Mouse (Mus musculus) midbrain, postnatal 0 days (tissue): ENCODE measurements around the gene Mdga1. TPM values are rescaled to one million over a fixed set of nuclear protein-coding genes. Genes with fewer than 3 reads are reported as not detected.

Experiments used
- ATAC-seq: fragments of 200-750 bp; cut with Nextera tagmentation; 2 replicates; pipeline ENCODE4 v1.8.0; 2017; ENCODE audit warnings: moderate number of reproducible peaks, mild to moderate bottlenecking, moderate TSS enrichment, moderate library complexity; ENCODE audit not compliant: low FRiP score
- DNase-seq: peaks from one replicate; pipeline ENCODE4 v3.0.0-alpha.2; 2015; ENCODE audit warnings: low spot score
- H3K27ac ChIP-seq: fragments of 300-500 bp; sonication (generic); 2 replicates; pipeline ENCODE4 v1.5.1; 2014; ENCODE audit warnings: low read depth, mild to moderate bottlenecking, low read length, mixed read lengths
- H3K27me3 ChIP-seq: fragments of 300-500 bp; sonication (generic); 2 replicates; pipeline ENCODE4 v1.6.1; 2014; ENCODE audit warnings: low read length, control low read depth, mixed read lengths; ENCODE audit not compliant: insufficient read depth
- H3K36me3 ChIP-seq: fragments of 300-500 bp; sonication (generic); 2 replicates; pipeline ENCODE4 v1.6.1; 2014; ENCODE audit warnings: low read length, control low read depth, mixed read lengths; ENCODE audit not compliant: insufficient read depth
- H3K4me1 ChIP-seq: fragments of 300-500 bp; sonication (generic); 2 replicates; pipeline ENCODE4 v1.6.1; 2014; ENCODE audit warnings: mild to moderate bottlenecking, control low read depth, antibody characterized with exemption, low read length, mixed read lengths; ENCODE audit not compliant: insufficient read depth
- H3K4me2 ChIP-seq: fragments of 300-500 bp; sonication (generic); 2 replicates; pipeline ENCODE4 v1.6.1; 2014; ENCODE audit warnings: low read depth, mild to moderate bottlenecking, low read length, mixed read lengths; ENCODE audit not compliant: poor library complexity, severe bottlenecking
- H3K4me3 ChIP-seq: fragments of 300-500 bp; sonication (generic); 2 replicates; pipeline ENCODE4 v1.5.1; 2014; ENCODE audit warnings: low read depth, mild to moderate bottlenecking, low read length, moderate library complexity
- H3K9ac ChIP-seq: fragments of 300-500 bp; sonication (generic); replicated peaks from 2 replicates; pipeline ENCODE4 v1.6.1; 2014; ENCODE audit warnings: mild to moderate bottlenecking, low read length, moderate library complexity, mixed read lengths; ENCODE audit not compliant: poor library complexity, severe bottlenecking
- H3K9me3 ChIP-seq: fragments of 300-500 bp; sonication (generic); 2 replicates; pipeline ENCODE4 v1.6.1; 2016; ENCODE audit warnings: low read length, control low read depth
- CTCF ChIP-seq: IDR thresholded peaks from 2 replicates; pipeline ENCODE4 v1.5.1; 2016; ENCODE audit warnings: antibody characterized with exemption, mild to moderate bottlenecking
- WGBS: fragments of 180-500 bp; shearing (Covaris S2); extraction: QIAGEN DNeasy Blood & Tissue Kit; methylation state at CpG from one replicate; pipeline ENCODE4 v1.1.7; 2014; 5-methylcytosine and 5-hydroxymethylcytosine counted together
- polyA plus RNA-seq: library from polyadenylated mRNA; unstranded; fragments of >200 nt; fragmentation: Nextera tagmentation; extraction: Ambion mirVana; gene quantifications from 2 replicates; pipeline ENCODE4 v1.2.1, GENCODE M21; 2015
- total RNA-seq: library from RNA; depleted of rRNA; stranded (reverse); fragments of >200 nt; gene quantifications from 2 replicates; pipeline ENCODE4 v1.2.3, GENCODE M21; 2014

The Mdga1 gene
- total and polyA plus RNA-seq, 2 experiments from 2014 or later = 16.9 to 64.7 TPM

DNA sequence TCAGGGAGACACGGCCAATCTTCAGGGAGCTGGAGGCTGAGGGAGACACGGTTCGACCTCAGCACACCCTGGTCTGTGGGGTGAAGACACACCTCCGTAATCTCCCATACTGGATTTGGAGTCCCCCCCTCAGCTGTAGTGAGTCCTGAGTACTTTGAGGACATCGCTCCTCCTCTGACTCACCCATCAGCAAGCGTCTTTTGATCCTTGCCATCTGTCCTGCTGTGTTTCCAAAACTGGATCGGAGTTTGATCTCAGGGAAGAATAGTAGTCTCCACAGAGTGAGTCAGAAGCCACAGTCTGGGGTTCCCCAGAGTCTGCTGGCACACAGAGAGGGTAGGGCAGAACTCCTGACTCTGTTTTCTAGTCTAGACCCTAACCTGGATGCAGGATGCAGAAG is 150.9 kb downstream of the Mdga1 start:
- H3K9me3 ChIP-seq = no peaks in the 10 kb centered on the region
- H3K4me2 ChIP-seq = no peak overlapping the region
- no peak overlapping the region for H3K27ac ChIP-seq
- no peak overlapping the region for H3K4me3 ChIP-seq
- 84% methylated on average over 7 of the region's 7 CpGs for WGBS
- H3K27me3 ChIP-seq = no peaks in the 10 kb centered on the region
- TF ChIP-seq CTCF = no peak
- no peak overlapping the region for H3K9ac ChIP-seq
- DNase-seq (no peak), ATAC-seq (no peak)
- H3K36me3 ChIP-seq = no peaks in the 10 kb centered on the region
- H3K4me1 ChIP-seq = peaks cover 4% of the 10 kb centered on the region; the same call in 1 of the 2 replicates

DNA sequence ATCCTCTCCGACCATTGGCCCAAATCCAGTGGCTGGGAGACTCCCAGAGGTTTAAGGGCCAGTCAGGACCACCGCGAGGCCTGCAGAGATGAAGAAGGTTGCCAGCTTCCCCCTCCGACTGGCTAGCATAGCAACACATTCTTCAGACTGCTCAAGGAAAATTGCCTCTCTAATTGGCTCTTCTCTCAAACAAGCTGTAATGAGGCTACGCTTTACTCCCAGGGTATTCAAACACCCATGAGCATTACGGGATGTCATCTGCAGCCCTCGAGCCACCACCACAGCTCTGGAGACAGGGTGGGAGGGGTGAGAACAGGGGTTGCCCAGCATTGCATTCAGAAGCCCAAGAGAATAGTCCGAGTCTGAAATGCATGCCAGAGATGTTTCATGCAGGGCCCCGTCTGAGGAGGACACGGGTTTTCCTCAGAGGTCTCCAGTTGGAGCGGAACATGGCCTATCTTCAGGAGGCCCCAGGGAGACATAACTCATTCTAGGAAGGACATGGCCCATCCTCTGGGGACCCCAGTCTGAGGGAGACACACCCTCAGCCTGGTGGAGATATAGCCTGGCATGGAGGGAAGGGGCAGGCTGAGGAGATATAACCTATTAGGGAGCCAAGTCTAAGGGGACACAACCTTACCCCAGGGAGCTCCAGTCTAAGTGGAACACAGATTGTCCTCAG is 151.5 kb downstream of the Mdga1 start:
- H3K27me3 ChIP-seq = no peaks in the 10 kb centered on the region
- WGBS = 29% methylated on average over 11 of the region's 11 CpGs
- no peak overlapping the region for H3K4me3 ChIP-seq
- peaks cover 4% of the 10 kb centered on the region; the same call in 1 of the 2 replicates for H3K4me1 ChIP-seq
- H3K9ac ChIP-seq = no peak overlapping the region
- TF ChIP-seq CTCF = no peak
- H3K36me3 ChIP-seq = no peaks in the 10 kb centered on the region
- peak; percentile 44 for DNase-seq
- no peaks in the 10 kb centered on the region for H3K9me3 ChIP-seq
- no peak overlapping the region for H3K4me2 ChIP-seq
- ATAC-seq = no peak
- H3K27ac ChIP-seq = no peak overlapping the region

- Histone ChIP-seq H3K4me2 (no peak overlapping the region), H3K9me3 (no peaks in the 10 kb centered on the region), H3K27ac (no peak overlapping the region), H3K9ac (no peak overlapping the region), H3K36me3 (no peaks in the 10 kb centered on the region), H3K4me3 (no peak overlapping the region), H3K4me1 (peaks cover 4% of the 10 kb centered on the region; the same call in 1 of the 2 replicates), H3K27me3 (no peaks in the 10 kb centered on the region)
- TF ChIP-seq CTCF = no peak
- no peak for ATAC-seq
- no peak for DNase-seq
- WGBS = 38% methylated on average over 6 of the region's 6 CpGs
Measured at GRCm38 (mm10) chr17:29814758-29815157, 155.1 kb downstream of the Mdga1 start.

GRCm38 (mm10) chr17:29813328-29813727 is 156.6 kb downstream of the Mdga1 start:
- ATAC-seq = no peak
- 25% methylated on average over 4 of the region's 4 CpGs for WGBS
- H3K4me1 ChIP-seq = peaks cover 4% of the 10 kb centered on the region; the same call in 1 of the 2 replicates

GRCm38 (mm10) chr17:29803545-29803944 is 166.3 kb downstream of the Mdga1 start:
- H3K9ac ChIP-seq = no peak overlapping the region
- 77% methylated on average over 3 of the region's 3 CpGs for WGBS
- no peaks in the 10 kb centered on the region for H3K4me1 ChIP-seq
- H3K9me3 ChIP-seq = no peaks in the 10 kb centered on the region
- H3K27me3 ChIP-seq = no peaks in the 10 kb centered on the region
- H3K4me2 ChIP-seq = no peak overlapping the region
- no peak for DNase-seq
- H3K36me3 ChIP-seq = no peaks in the 10 kb centered on the region
- no peak overlapping the region for H3K4me3 ChIP-seq
- no peak overlapping the region for H3K27ac ChIP-seq
- ATAC-seq = no peak
- no peak for TF ChIP-seq CTCF

More at GRCm38 (mm10) chr17:29813328-29813727, 156.6 kb downstream of the Mdga1 start:
- Histone ChIP-seq H3K36me3 (no peaks in the 10 kb centered on the region), H3K27me3 (no peaks in the 10 kb centered on the region), H3K27ac (no peak overlapping the region), H3K9ac (no peak overlapping the region), H3K4me3 (no peak overlapping the region), H3K4me2 (no peak overlapping the region), H3K9me3 (no peaks in the 10 kb centered on the region)
- no peak for DNase-seq
- no peak for TF ChIP-seq CTCF

- Histone ChIP-seq H3K4me1 (no peaks in the 10 kb centered on the region; the same call in 1 of the 2 replicates), H3K27ac (no peak overlapping the region), H3K27me3 (no peaks in the 10 kb centered on the region), H3K4me3 (no peak overlapping the region), H3K36me3 (no peaks in the 10 kb centered on the region), H3K9me3 (no peaks in the 10 kb centered on the region), H3K9ac (no peak overlapping the region), H3K4me2 (no peak overlapping the region)
- 34% methylated on average over 4 of the region's 4 CpGs for WGBS
- ATAC-seq = no peak
- TF ChIP-seq CTCF = peak; percentile 69
- DNase-seq = no peak
Measured at GRCm38 (mm10) chr17:29801358-29801757, 168.5 kb downstream of the Mdga1 start.
